10 mouse cellular contexts compared by ENCODE assay signal in the genomic region with DNA sequence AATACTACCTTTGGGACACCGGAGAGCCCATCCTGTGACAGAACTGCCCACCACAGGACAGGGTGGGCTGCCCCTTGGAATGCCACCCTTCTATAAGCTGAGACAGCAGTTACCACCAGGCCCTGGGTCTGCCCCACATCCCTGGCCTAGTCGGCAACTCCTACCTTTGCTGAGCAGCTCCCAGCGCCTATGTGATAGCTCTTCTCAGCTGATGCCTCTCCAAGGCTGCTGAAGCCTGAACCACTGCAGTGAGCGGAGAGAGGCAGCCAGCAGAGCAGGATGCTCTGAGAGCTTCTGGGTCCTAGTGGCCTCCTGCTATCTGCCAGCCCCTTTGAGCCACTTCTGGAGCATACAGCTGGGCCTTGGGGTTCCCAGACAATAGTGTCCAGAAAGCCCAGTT. TPM values are rescaled to one million over a fixed set of nuclear protein-coding genes. Genes with fewer than 3 reads are reported as not detected.
DNase-seq lines count a peak whose midpoint lies in the region; ATAC-seq lines count a peak whose summit lies in the region.
"Had no signal": no experiment of that assay in that cellular context is flagged by ENCODE, and none has a peak within 500 bp of the region (broad histone marks: within the 10 kb centered on the region; RNA-seq: fewer than 3 reads in every experiment).

Gpr61 (minus strand) TSS at position 227 of the 400 bp plus-strand sequence.

- peak within 1 kb of the TSS; percentile 10; the same call in 1 of the 2 replicates for H3K9ac ChIP-seq in heart, embryonic 13.5 days
- H3K9ac ChIP-seq in heart, embryonic 12.5 days, result no peak within 1 kb of the TSS

- ATAC-seq in heart, embryonic 13.5 days (ENCODE audit: extremely low read depth, insufficient number of reproducible peaks, low FRiP score, low TSS enrichment), result no peak
- no peak for ATAC-seq in heart, embryonic 12.5 days (ENCODE audit: insufficient number of reproducible peaks, low FRiP score)
- ATAC-seq: inflammation-experienced regulatory T-cells, adult 6 months had no signal

- H3K9me3 ChIP-seq in heart, embryonic 13.5 days, result no peaks in the 10 kb centered on the region
- no peaks in the 10 kb centered on the region for H3K9me3 ChIP-seq in heart, embryonic 12.5 days (replicated peaks)

- peak; percentile 48 to 55 for DNase-seq in frontal cortex, postnatal 25 days (ENCODE audit: low spot score in 2 of 2)
- DNase-seq in left cerebral cortex, adult 18-20 months (ENCODE audit: low spot score in 2 of 2), result peak; percentile 72 to 80
- DNase-seq in right cerebral cortex, adult 18-20 months, result peak; percentile 87
- no peak for DNase-seq in gastrocnemius, postnatal 25 days
- no peak for DNase-seq in kidney, postnatal 36 days
- DNase-seq in kidney, adult 11 months, result no peak
- DNase-seq: lung, postnatal 4 days had no signal

- H3K4me1 ChIP-seq in heart, embryonic 13.5 days, result peaks cover 25% of the 10 kb centered on the region
- peaks cover 26% of the 10 kb centered on the region for H3K4me1 ChIP-seq in heart, embryonic 12.5 days (replicated peaks)

- no peaks in the 10 kb centered on the region for H3K36me3 ChIP-seq in heart, embryonic 13.5 days
- no peaks in the 10 kb centered on the region for H3K36me3 ChIP-seq in heart, embryonic 12.5 days

- H3K4me2 ChIP-seq in heart, embryonic 13.5 days, result no peak within 1 kb of the TSS
- no peak within 1 kb of the TSS for H3K4me2 ChIP-seq in heart, embryonic 12.5 days

- no peaks in the 10 kb centered on the region for H3K27me3 ChIP-seq in heart, embryonic 13.5 days (replicated peaks)
- H3K27me3 ChIP-seq in heart, embryonic 12.5 days (replicated peaks), result no peaks in the 10 kb centered on the region

- WGBS in heart, embryonic 13.5 days, result 25% methylated on average over 4 of the region's 4 CpGs
- 31% methylated on average over 4 of the region's 4 CpGs for WGBS in heart, embryonic 12.5 days

- H3K4me3 ChIP-seq in heart, embryonic 13.5 days, result no peak within 1 kb of the TSS
- H3K4me3 ChIP-seq in heart, embryonic 12.5 days, result no peak within 1 kb of the TSS

- H3K27ac ChIP-seq in heart, embryonic 13.5 days (replicated peaks), result no peak within 1 kb of the TSS
- no peak within 1 kb of the TSS for H3K27ac ChIP-seq in heart, embryonic 12.5 days (ENCODE audit: poor library complexity, severe bottlenecking)

RNA-seq across cellular contexts. Expression of gene Gpr61, which starts in this region (rescaled TPM):
- polyA plus RNA-seq in heart, embryonic 13.5 days (2015; fragmentation: Nextera tagmentation; extraction: Ambion mirVana), result 0.14 TPM in 1 of 2 replicates, not detected in the other
- polyA plus RNA-seq in heart, embryonic 12.5 days (2016; fragmentation: Nextera tagmentation; extraction: Ambion mirVana), result 0.19 and 0.27 TPM in 2 replicates
- 10 to 100 TPM; 18.4 to 22.3 TPM for total RNA-seq in left cerebral cortex, adult 18-20 months (2021)
- not detected for total RNA-seq in gastrocnemius, postnatal 25 days (2021)
- polyA plus RNA-seq: inflammation-experienced regulatory T-cells, adult 6 months had no signal

Comparison
In these comparisons a context has a peak if more than half of its experiments do, and no peak if none do; other contexts are left out.
1. RNA of gene Gpr61 (total RNA-seq): 18.4 to 22.3 TPM in left cerebral cortex, adult 18-20 months; not detected in gastrocnemius, postnatal 25 days; every median in the first group is over 10 times any median in the second.
2. DNase-seq: peak in frontal cortex, postnatal 25 days (2 of 2), left cerebral cortex, adult 18-20 months (2 of 2) and right cerebral cortex, adult 18-20 months (single experiment); none in gastrocnemius, postnatal 25 days (single experiment), kidney, postnatal 36 days (0 of 2) and kidney, adult 11 months (single experiment).